Mouse (Mus musculus) midbrain, postnatal 0 days (tissue): ENCODE measurements at regions not wholly inside any gene's neighbourhood (a gene's known extent, or its start where the extent isn't known, plus 50 kb on each side); places are given as distances from the start of the nearest gene placed in this dataset.

Experiments used
- ATAC-seq: fragments of 200-750 bp; cut with Nextera tagmentation; 2 replicates; pipeline ENCODE4 v1.8.0; 2017; ENCODE audit warnings: moderate number of reproducible peaks, mild to moderate bottlenecking, moderate TSS enrichment, moderate library complexity; ENCODE audit not compliant: low FRiP score
- DNase-seq: peaks from one replicate; pipeline ENCODE4 v3.0.0-alpha.2; 2015; ENCODE audit warnings: low spot score
- H3K27ac ChIP-seq: fragments of 300-500 bp; sonication (generic); 2 replicates; pipeline ENCODE4 v1.5.1; 2014; ENCODE audit warnings: low read depth, mild to moderate bottlenecking, low read length, mixed read lengths
- H3K27me3 ChIP-seq: fragments of 300-500 bp; sonication (generic); 2 replicates; pipeline ENCODE4 v1.6.1; 2014; ENCODE audit warnings: low read length, control low read depth, mixed read lengths; ENCODE audit not compliant: insufficient read depth
- H3K36me3 ChIP-seq: fragments of 300-500 bp; sonication (generic); 2 replicates; pipeline ENCODE4 v1.6.1; 2014; ENCODE audit warnings: low read length, control low read depth, mixed read lengths; ENCODE audit not compliant: insufficient read depth
- H3K4me1 ChIP-seq: fragments of 300-500 bp; sonication (generic); 2 replicates; pipeline ENCODE4 v1.6.1; 2014; ENCODE audit warnings: mild to moderate bottlenecking, control low read depth, antibody characterized with exemption, low read length, mixed read lengths; ENCODE audit not compliant: insufficient read depth
- H3K4me2 ChIP-seq: fragments of 300-500 bp; sonication (generic); 2 replicates; pipeline ENCODE4 v1.6.1; 2014; ENCODE audit warnings: low read depth, mild to moderate bottlenecking, low read length, mixed read lengths; ENCODE audit not compliant: poor library complexity, severe bottlenecking
- H3K4me3 ChIP-seq: fragments of 300-500 bp; sonication (generic); 2 replicates; pipeline ENCODE4 v1.5.1; 2014; ENCODE audit warnings: low read depth, mild to moderate bottlenecking, low read length, moderate library complexity
- H3K9ac ChIP-seq: fragments of 300-500 bp; sonication (generic); replicated peaks from 2 replicates; pipeline ENCODE4 v1.6.1; 2014; ENCODE audit warnings: mild to moderate bottlenecking, low read length, moderate library complexity, mixed read lengths; ENCODE audit not compliant: poor library complexity, severe bottlenecking
- H3K9me3 ChIP-seq: fragments of 300-500 bp; sonication (generic); 2 replicates; pipeline ENCODE4 v1.6.1; 2016; ENCODE audit warnings: low read length, control low read depth
- CTCF ChIP-seq: IDR thresholded peaks from 2 replicates; pipeline ENCODE4 v1.5.1; 2016; ENCODE audit warnings: antibody characterized with exemption, mild to moderate bottlenecking
- WGBS: fragments of 180-500 bp; shearing (Covaris S2); extraction: QIAGEN DNeasy Blood & Tissue Kit; methylation state at CpG from one replicate; pipeline ENCODE4 v1.1.7; 2014; 5-methylcytosine and 5-hydroxymethylcytosine counted together

- Histone ChIP-seq H3K4me2 (no peak overlapping the region), H3K27ac (no peak overlapping the region), H3K9me3 (no peaks in the 10 kb centered on the region), H3K4me3 (no peak overlapping the region), H3K36me3 (no peaks in the 10 kb centered on the region), H3K9ac (no peak overlapping the region), H3K27me3 (no peaks in the 10 kb centered on the region), H3K4me1 (no peaks in the 10 kb centered on the region)
- WGBS, result 88% methylated on average over 3 of the region's 3 CpGs
- DNase-seq (no peak), ATAC-seq (no peak)
- no peak for TF ChIP-seq CTCF
These were observed 510.6 kb upstream of the Plxna2 start for GRCm38 (mm10) chr1:194107271-194107938.

- Histone ChIP-seq H3K4me3 (no peak overlapping the region), H3K27me3 (no peaks in the 10 kb centered on the region), H3K9me3 (no peaks in the 10 kb centered on the region), H3K4me1 (no peaks in the 10 kb centered on the region), H3K36me3 (no peaks in the 10 kb centered on the region), H3K27ac (no peak overlapping the region), H3K4me2 (no peak overlapping the region), H3K9ac (no peak overlapping the region)
- no peak for ATAC-seq
- no peak for TF ChIP-seq CTCF
- DNase-seq, result no peak
- WGBS, result 87% methylated on average over 2 of the region's 2 CpGs
These were observed 528.0 kb upstream of the Plxna2 start for GRCm38 (mm10) chr1:194089918-194090548.

GRCm38 (mm10) chr1:194058512-194058911 is 559.5 kb upstream of the Plxna2 start:
- Histone ChIP-seq H3K27me3 (no peaks in the 10 kb centered on the region), H3K4me3 (no peak overlapping the region), H3K27ac (no peak overlapping the region), H3K4me2 (no peak overlapping the region), H3K9ac (no peak overlapping the region), H3K4me1 (no peaks in the 10 kb centered on the region), H3K36me3 (no peaks in the 10 kb centered on the region), H3K9me3 (no peaks in the 10 kb centered on the region)
- no peak for TF ChIP-seq CTCF
- DNase-seq, result no peak
- no peak for ATAC-seq
- WGBS, result 87% methylated on average over 5 of the region's 5 CpGs

- WGBS, result 39% methylated on average over 1 of the region's 1 CpGs
- TF ChIP-seq CTCF, result no peak
These were observed 561.5 kb upstream of the Plxna2 start for GRCm38 (mm10) chr1:194056544-194056943.

GRCm38 (mm10) chr1:194049746-194050351 is 568.2 kb upstream of the Plxna2 start:
- Histone ChIP-seq H3K27ac (no peak overlapping the region), H3K4me3 (no peak overlapping the region), H3K4me2 (no peak overlapping the region), H3K9me3 (no peaks in the 10 kb centered on the region), H3K27me3 (no peaks in the 10 kb centered on the region), H3K36me3 (no peaks in the 10 kb centered on the region), H3K4me1 (no peaks in the 10 kb centered on the region), H3K9ac (no peak overlapping the region)
- no peak for TF ChIP-seq CTCF
- ATAC-seq (no peak), DNase-seq (no peak)
- 71% methylated on average over 4 of the region's 4 CpGs for WGBS

More at GRCm38 (mm10) chr1:194056544-194056943, 561.5 kb upstream of the Plxna2 start:
- Histone ChIP-seq H3K4me2 (no peak overlapping the region), H3K27me3 (no peaks in the 10 kb centered on the region), H3K36me3 (no peaks in the 10 kb centered on the region), H3K4me3 (no peak overlapping the region), H3K9ac (no peak overlapping the region), H3K4me1 (no peaks in the 10 kb centered on the region), H3K27ac (no peak overlapping the region), H3K9me3 (no peaks in the 10 kb centered on the region)
- DNase-seq (no peak), ATAC-seq (no peak)
